Mouse (Mus musculus): ENCODE data around the gene Irs3. TPM values are rescaled to one million over a fixed set of nuclear protein-coding genes. Genes with fewer than 3 reads are reported as not detected.

The Irs3 gene
- 0.11 and 0.16 TPM in 2 replicates for polyA plus RNA-seq (2015; fragmentation: Nextera tagmentation; extraction: Ambion mirVana)

DNA sequence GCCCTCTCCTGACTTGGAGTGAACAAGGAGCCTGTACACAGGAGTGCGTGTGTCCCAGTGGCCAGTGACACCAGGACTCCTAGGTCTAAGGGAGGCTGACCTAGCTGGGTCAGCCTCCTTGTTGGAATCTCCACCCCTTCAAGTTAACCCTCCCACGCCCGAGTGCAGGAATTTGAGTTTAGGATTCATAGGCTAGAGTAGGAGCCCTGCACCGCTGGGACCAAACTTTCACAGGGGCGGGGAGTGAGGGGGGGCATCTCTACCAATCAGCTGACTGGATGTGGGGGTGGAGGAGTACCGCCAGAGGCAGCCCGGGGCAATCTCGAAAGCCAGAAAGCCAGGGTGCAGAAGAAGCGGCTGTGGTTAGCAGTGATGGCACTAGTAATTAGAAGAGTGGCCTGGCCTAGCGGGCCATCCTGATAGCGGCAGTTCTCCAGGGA lies at the start of gene Irs3:
Gene Irs3, minus strand, starts transcription at position 63 of the 440 bp plus-strand sequence.
- no peak for ATAC-seq
- 15% methylated on average over 11 of the region's 11 CpGs for WGBS

GRCm38 (mm10) chr5:137694796-137695195 lies 49.3 kb upstream of the Irs3 start:
- no peak overlapping the region for H3K4me3 ChIP-seq (ENCODE audit: low read length)
- H3K4me1 ChIP-seq (ENCODE audit: control insufficient read depth, insufficient read depth, low read depth, low read length), result no peaks in the 10 kb centered on the region
- H3K27me3 ChIP-seq (replicated peaks; ENCODE audit: control insufficient read depth, insufficient read depth, low read length), result no peaks in the 10 kb centered on the region
- H3K9me3 ChIP-seq (ENCODE audit: control insufficient read depth, low read length), result no peaks in the 10 kb centered on the region
- no peak overlapping the region for H3K27ac ChIP-seq (ENCODE audit: low read depth, low read length)
- no peaks in the 10 kb centered on the region for H3K36me3 ChIP-seq (ENCODE audit: control insufficient read depth, insufficient read depth, low read length)
- no peak overlapping the region for H3K9ac ChIP-seq (ENCODE audit: low read depth, low read length)
- 39% methylated on average over 3 of the region's 3 CpGs for WGBS
- ATAC-seq, result no peak
- H3K4me2 ChIP-seq (ENCODE audit: low read length), result no peak overlapping the region

More for the DNA sequence above, at the start of gene Irs3:
- H3K27ac ChIP-seq (ENCODE audit: low read depth, low read length), result no peak within 1 kb of the TSS
- H3K27me3 ChIP-seq (replicated peaks; ENCODE audit: control insufficient read depth, insufficient read depth, low read length), result peaks cover 15% of the 10 kb centered on the region
- peaks cover 5% of the 10 kb centered on the region for H3K36me3 ChIP-seq (ENCODE audit: control insufficient read depth, insufficient read depth, low read length)
- peak within 1 kb of the TSS; percentile 47 for H3K4me2 ChIP-seq (ENCODE audit: low read length)
- no peaks in the 10 kb centered on the region for H3K9me3 ChIP-seq (ENCODE audit: control insufficient read depth, low read length)
- H3K9ac ChIP-seq (ENCODE audit: low read depth, low read length), result peak within 1 kb of the TSS; percentile 48
- peak within 1 kb of the TSS; percentile 26 for H3K4me3 ChIP-seq (ENCODE audit: low read length)
- H3K4me1 ChIP-seq (ENCODE audit: control insufficient read depth, insufficient read depth, low read depth, low read length), result peaks cover 12% of the 10 kb centered on the region

- WGBS, result 83% methylated on average over 1 of the region's 1 CpGs
- no peak for ATAC-seq
- H3K9me3 ChIP-seq (ENCODE audit: control insufficient read depth, low read length), result no peaks in the 10 kb centered on the region
Measured at GRCm38 (mm10) chr5:137691881-137692280, 46.4 kb upstream of the Irs3 start.

GRCm38 (mm10) chr5:137690531-137690930 lies 45.0 kb upstream of the Irs3 start:
- H3K36me3 ChIP-seq (ENCODE audit: control insufficient read depth, insufficient read depth, low read length), result no peaks in the 10 kb centered on the region
- 67% methylated on average over 9 of the region's 9 CpGs for WGBS
- H3K27ac ChIP-seq (ENCODE audit: low read depth, low read length), result no peak overlapping the region
- no peak overlapping the region for H3K4me3 ChIP-seq (ENCODE audit: low read length)
- H3K9me3 ChIP-seq (ENCODE audit: control insufficient read depth, low read length), result no peaks in the 10 kb centered on the region
- no peak for ATAC-seq
- no peak overlapping the region for H3K4me2 ChIP-seq (ENCODE audit: low read length)
- no peak overlapping the region for H3K9ac ChIP-seq (ENCODE audit: low read depth, low read length)
- H3K4me1 ChIP-seq (ENCODE audit: control insufficient read depth, insufficient read depth, low read depth, low read length), result no peaks in the 10 kb centered on the region
- no peaks in the 10 kb centered on the region for H3K27me3 ChIP-seq (replicated peaks; ENCODE audit: control insufficient read depth, insufficient read depth, low read length)

More at GRCm38 (mm10) chr5:137691881-137692280, 46.4 kb upstream of the Irs3 start:
- no peak overlapping the region for H3K4me3 ChIP-seq (ENCODE audit: low read length)
- H3K4me1 ChIP-seq (ENCODE audit: control insufficient read depth, insufficient read depth, low read depth, low read length), result no peaks in the 10 kb centered on the region
- H3K36me3 ChIP-seq (ENCODE audit: control insufficient read depth, insufficient read depth, low read length), result no peaks in the 10 kb centered on the region
- H3K27me3 ChIP-seq (replicated peaks; ENCODE audit: control insufficient read depth, insufficient read depth, low read length), result no peaks in the 10 kb centered on the region
- no peak overlapping the region for H3K9ac ChIP-seq (ENCODE audit: low read depth, low read length)
- no peak overlapping the region for H3K27ac ChIP-seq (ENCODE audit: low read depth, low read length)
- no peak overlapping the region for H3K4me2 ChIP-seq (ENCODE audit: low read length)

DNA sequence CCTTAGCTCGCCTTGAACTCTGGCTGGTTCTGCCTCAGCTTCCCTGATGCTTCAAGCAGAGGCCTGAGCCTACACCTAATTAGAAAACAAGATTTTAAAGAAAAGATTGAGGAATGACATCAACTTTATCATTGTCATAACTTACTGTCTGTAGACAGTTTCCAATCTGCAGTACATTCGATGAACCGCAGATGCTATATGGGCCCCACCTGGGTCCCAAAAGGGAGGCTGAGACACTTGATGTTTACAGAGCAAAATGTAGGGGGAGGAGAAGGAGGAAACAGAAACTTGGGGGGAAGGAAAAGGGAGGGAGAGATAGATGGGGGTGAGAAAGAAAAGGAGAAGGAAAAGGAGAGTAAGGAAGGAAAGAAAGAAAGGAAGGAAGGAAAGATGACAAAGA lies 44.5 kb upstream of the Irs3 start:
- 87% methylated on average over 3 of the region's 3 CpGs for WGBS
- H3K9ac ChIP-seq (ENCODE audit: low read depth, low read length), result no peak overlapping the region; the same call in 1 of the 2 replicates
- no peak for ATAC-seq
- no peak overlapping the region for H3K27ac ChIP-seq (ENCODE audit: low read depth, low read length)
- no peaks in the 10 kb centered on the region for H3K27me3 ChIP-seq (replicated peaks; ENCODE audit: control insufficient read depth, insufficient read depth, low read length)
- H3K9me3 ChIP-seq (ENCODE audit: control insufficient read depth, low read length), result no peaks in the 10 kb centered on the region
- no peaks in the 10 kb centered on the region; the same call in 1 of the 2 replicates for H3K4me1 ChIP-seq (ENCODE audit: control insufficient read depth, insufficient read depth, low read depth, low read length)
- no peak overlapping the region for H3K4me2 ChIP-seq (ENCODE audit: low read length)
- no peak overlapping the region for H3K4me3 ChIP-seq (ENCODE audit: low read length)
- no peaks in the 10 kb centered on the region for H3K36me3 ChIP-seq (ENCODE audit: control insufficient read depth, insufficient read depth, low read length)

- H3K9ac ChIP-seq (ENCODE audit: low read depth, low read length), result no peak overlapping the region
- no peak overlapping the region for H3K4me2 ChIP-seq (ENCODE audit: low read length)
- H3K9me3 ChIP-seq (ENCODE audit: control insufficient read depth, low read length), result no peaks in the 10 kb centered on the region
- 87% methylated on average over 6 of the region's 6 CpGs for WGBS
- peaks cover 17% of the 10 kb centered on the region for H3K4me1 ChIP-seq (ENCODE audit: control insufficient read depth, insufficient read depth, low read depth, low read length)
- no peak overlapping the region for H3K4me3 ChIP-seq (ENCODE audit: low read length)
- no peak overlapping the region for H3K27ac ChIP-seq (ENCODE audit: low read depth, low read length)
- ATAC-seq, result no peak
- H3K36me3 ChIP-seq (ENCODE audit: control insufficient read depth, insufficient read depth, low read length), result no peaks in the 10 kb centered on the region
- H3K27me3 ChIP-seq (replicated peaks; ENCODE audit: control insufficient read depth, insufficient read depth, low read length), result no peaks in the 10 kb centered on the region
Measured at GRCm38 (mm10) chr5:137686127-137686790, 40.7 kb upstream of the Irs3 start.

DNA sequence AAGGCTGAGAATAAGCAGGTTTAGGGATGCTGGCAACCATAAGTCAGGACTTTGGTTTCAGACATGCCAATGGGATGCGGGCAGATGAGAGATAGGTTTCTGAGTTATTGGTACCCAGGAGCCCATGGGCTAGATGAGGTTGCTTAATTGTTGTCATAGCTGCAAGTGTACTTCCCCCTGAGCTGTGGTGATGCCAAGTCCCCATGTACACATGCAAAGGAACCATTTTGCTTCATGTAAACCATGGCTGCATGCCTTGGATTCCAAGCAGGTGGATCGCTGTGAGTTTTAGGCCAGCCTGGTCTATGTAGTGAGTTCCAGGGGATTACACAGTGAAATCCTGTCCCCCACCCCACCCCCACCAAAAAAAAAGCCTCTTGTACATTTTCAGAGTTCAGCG lies 40.1 kb upstream of the Irs3 start:
- no peaks in the 10 kb centered on the region for H3K27me3 ChIP-seq (replicated peaks; ENCODE audit: control insufficient read depth, insufficient read depth, low read length)
- peaks cover 17% of the 10 kb centered on the region for H3K4me1 ChIP-seq (ENCODE audit: control insufficient read depth, insufficient read depth, low read depth, low read length)
- no peaks in the 10 kb centered on the region for H3K36me3 ChIP-seq (ENCODE audit: control insufficient read depth, insufficient read depth, low read length)
- no peak overlapping the region for H3K27ac ChIP-seq (ENCODE audit: low read depth, low read length)
- no peaks in the 10 kb centered on the region for H3K9me3 ChIP-seq (ENCODE audit: control insufficient read depth, low read length)
- H3K4me2 ChIP-seq (ENCODE audit: low read length), result no peak overlapping the region
- H3K4me3 ChIP-seq (ENCODE audit: low read length), result no peak overlapping the region
- H3K9ac ChIP-seq (ENCODE audit: low read depth, low read length), result no peak overlapping the region
- WGBS, result 92% methylated on average over 3 of the region's 3 CpGs
- no peak for ATAC-seq

DNA sequence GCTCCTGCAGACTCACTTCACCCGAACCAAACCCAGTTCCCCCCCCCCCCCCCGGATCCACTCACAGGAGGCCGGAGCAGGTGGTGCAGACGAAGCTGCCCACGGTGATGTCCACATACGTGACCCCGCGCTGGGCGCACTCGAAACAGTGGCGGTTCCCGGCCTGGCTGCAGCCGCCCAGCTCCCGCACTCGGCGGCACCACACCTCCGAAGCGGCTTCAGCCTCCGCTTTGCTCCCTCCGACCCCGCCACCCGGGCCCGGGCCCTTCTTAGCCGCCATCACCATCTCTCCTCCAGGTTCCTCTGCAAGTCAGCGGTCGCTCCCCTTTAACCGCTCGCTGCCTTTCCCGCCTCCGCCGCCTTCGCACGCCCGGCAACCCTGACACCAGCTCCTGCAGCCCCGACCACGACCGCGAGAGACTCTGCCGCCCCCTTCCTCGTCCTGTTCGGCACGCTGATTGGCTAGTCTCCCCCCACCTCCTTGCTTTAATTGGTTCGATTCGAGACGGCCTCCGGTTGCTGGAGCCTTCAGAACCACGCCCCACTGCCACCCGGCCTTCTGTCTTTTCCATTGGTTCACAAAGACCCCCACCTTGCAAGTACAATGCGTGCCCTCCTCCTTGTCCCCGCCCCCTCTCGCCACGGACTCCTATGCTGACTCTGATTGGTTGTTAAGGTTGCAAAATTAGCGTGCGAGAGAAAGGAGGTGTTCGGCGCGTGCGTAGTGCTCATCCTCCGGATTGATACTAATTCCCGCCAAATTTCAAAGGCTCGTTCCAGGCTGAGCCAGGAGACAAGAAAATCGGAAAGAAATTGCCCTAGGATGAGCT lies 39.0 kb upstream of the Irs3 start, which contains the start of gene Agfg2:
Gene Agfg2, minus strand, starts transcription at position 433 of the 830 bp plus-strand sequence.
- peak within 1 kb of the TSS; percentile 78 for H3K4me3 ChIP-seq (ENCODE audit: low read length)
- H3K27ac ChIP-seq (ENCODE audit: low read depth, low read length), result peak within 1 kb of the TSS; percentile 88
- no peaks in the 10 kb centered on the region for H3K27me3 ChIP-seq (replicated peaks; ENCODE audit: control insufficient read depth, insufficient read depth, low read length)
- H3K4me1 ChIP-seq (ENCODE audit: control insufficient read depth, insufficient read depth, low read depth, low read length), result peaks cover 17% of the 10 kb centered on the region
- under 1% methylated on average over 59 of the region's 62 CpGs for WGBS
- no peaks in the 10 kb centered on the region for H3K36me3 ChIP-seq (ENCODE audit: control insufficient read depth, insufficient read depth, low read length)
- H3K9me3 ChIP-seq (ENCODE audit: control insufficient read depth, low read length), result no peaks in the 10 kb centered on the region
- H3K4me2 ChIP-seq (ENCODE audit: low read length), result peak within 1 kb of the TSS; percentile 94
- peak within 1 kb of the TSS; percentile 77 for H3K9ac ChIP-seq (ENCODE audit: low read depth, low read length)
- peak; percentile 99 for ATAC-seq

Data from hindbrain, embryonic 16.5 days (tissue).